Mouse (Mus musculus) CH12.LX (cell line): ENCODE results near the gene Lpar1. TPM values are rescaled to one million over a fixed set of nuclear protein-coding genes. Genes with fewer than 3 reads are reported as not detected.

Experiments used
- DNase-seq: peaks from one replicate; pipeline ENCODE4 v3.0.0-alpha.2; 2013; ENCODE audit errors: extremely low read depth
- H3K27ac ChIP-seq: 2 replicates; pipeline ENCODE4 v1.5.1; 2012; ENCODE audit warnings: low read depth, mild to moderate bottlenecking, control low read depth, moderate library complexity; ENCODE audit not compliant: insufficient read depth
- H3K27me3 ChIP-seq: replicated peaks from 2 replicates; pipeline ENCODE3; 2012; ENCODE audit warnings: inconsistent platforms
- H3K36me3 ChIP-seq, 2 experiments: replicated peaks in 1 of 2; 2 replicates each; pipeline versions ENCODE3 to v1.6.1; 2012; ENCODE audit warnings: inconsistent platforms in 1 of 2, low read length in 1 of 2, mild to moderate bottlenecking in 1 of 2, mixed read lengths in 1 of 2, moderate library complexity in 1 of 2; ENCODE audit not compliant: control insufficient read depth in 1 of 2, insufficient read depth in 1 of 2
- H3K4me1 ChIP-seq, 2 experiments: 2 replicates each; pipeline ENCODE4 v1.6.1; 2012; ENCODE audit warnings: inconsistent platforms in 1 of 2, moderate library complexity in 1 of 2; ENCODE audit not compliant: insufficient read depth in 2 of 2, control insufficient read depth in 1 of 2
- H3K4me2 ChIP-seq: 2 replicates; pipeline ENCODE4 v1.6.1; 2012; ENCODE audit warnings: low read depth, mild to moderate bottlenecking, control low read depth; ENCODE audit not compliant: poor library complexity, insufficient read depth, severe bottlenecking
- H3K4me3 ChIP-seq, 3 experiments: fragments of 150-350 bp in 1 of 3; sonication (generic) in 1 of 3; replicated peaks in 1 of 3; 2 replicates each; pipeline versions ENCODE3 to v1.5.1; 2011 to 2012; ENCODE audit warnings: low read depth in 2 of 3, low read length in 2 of 3, mild to moderate bottlenecking in 2 of 3, moderate library complexity in 2 of 3, control low read depth in 1 of 3, improper control_type of control experiment in 1 of 3, inconsistent platforms in 1 of 3, mixed read lengths in 1 of 3; ENCODE audit not compliant: poor library complexity in 1 of 3
- H3K79me2 ChIP-seq: replicated peaks from 2 replicates; pipeline ENCODE4 v1.6.1; 2012; ENCODE audit warnings: mild to moderate bottlenecking, moderate library complexity; ENCODE audit not compliant: control insufficient read depth, poor library complexity, insufficient read depth, severe bottlenecking; ENCODE audit errors: extremely low read depth
- H3K9ac ChIP-seq: 2 replicates; pipeline ENCODE4 v1.6.1; 2012; ENCODE audit warnings: low read depth, mild to moderate bottlenecking, control low read depth, moderate library complexity; ENCODE audit not compliant: insufficient read depth
- H3K9me3 ChIP-seq: replicated peaks from 2 replicates; pipeline ENCODE3; 2012; ENCODE audit warnings: low read length, inconsistent platforms, mixed read lengths
- BHLHE40 ChIP-seq: IDR thresholded peaks from 2 replicates; pipeline ENCODE4 v1.6.1; 2011; ENCODE audit warnings: mild to moderate bottlenecking, low read depth, low read length, improper control_type of control experiment
- CHD1 ChIP-seq: IDR thresholded peaks from 2 replicates; pipeline ENCODE4 v1.6.1; 2012; ENCODE audit warnings: low read depth, low read length, improper control_type of control experiment, inconsistent platforms
- ELF1 ChIP-seq: IDR thresholded peaks from 2 replicates; pipeline ENCODE4 v1.6.1; 2014; ENCODE audit warnings: low read depth, mild to moderate bottlenecking, inconsistent platforms, low read length, improper control_type of control experiment
- ETS1 ChIP-seq: conservative IDR thresholded peaks from 2 replicates; pipeline ENCODE4 v1.6.1; 2012; ENCODE audit warnings: low read depth, mild to moderate bottlenecking, inconsistent platforms, low read length, improper control_type of control experiment, moderate library complexity
- GABPA ChIP-seq: IDR thresholded peaks from 2 replicates; pipeline ENCODE4 v1.6.1; 2012; ENCODE audit warnings: low read depth, low read length, improper control_type of control experiment, inconsistent platforms; ENCODE audit not compliant: insufficient replicate concordance
- IRF4 ChIP-seq: IDR thresholded peaks from 2 replicates; pipeline ENCODE4 v1.6.1; 2014; ENCODE audit warnings: low read depth, mild to moderate bottlenecking, inconsistent platforms, low read length, improper control_type of control experiment
- JUND ChIP-seq: conservative IDR thresholded peaks from 2 replicates; pipeline ENCODE4 v1.6.1; 2011; ENCODE audit warnings: low read depth, low read length, improper control_type of control experiment
- MAZ ChIP-seq: IDR thresholded peaks from 2 replicates; pipeline ENCODE4 v1.6.1; 2012; ENCODE audit warnings: low read depth, mild to moderate bottlenecking, inconsistent platforms, low read length, improper control_type of control experiment, moderate library complexity
- MXI1 ChIP-seq: IDR thresholded peaks from 2 replicates; pipeline ENCODE4 v1.6.1; 2011; ENCODE audit warnings: mild to moderate bottlenecking, low read depth, low read length, improper control_type of control experiment
- NELFE ChIP-seq: IDR thresholded peaks from 2 replicates; pipeline ENCODE4 v1.6.1; 2011; ENCODE audit warnings: low read depth, low read length, improper control_type of control experiment
- PAX5 ChIP-seq: IDR thresholded peaks from 2 replicates; pipeline ENCODE4 v1.6.1; 2012; ENCODE audit warnings: low read length, inconsistent platforms, mixed read lengths
- POLR2A ChIP-seq: IDR thresholded peaks from 2 replicates; pipeline ENCODE4 v1.6.1; 2011; ENCODE audit warnings: low read depth, mild to moderate bottlenecking, improper control_type of control experiment, low read length
- RCOR1 ChIP-seq: conservative IDR thresholded peaks from 2 replicates; pipeline ENCODE4 v1.6.1; 2012; ENCODE audit warnings: low read depth, mild to moderate bottlenecking, inconsistent platforms, low read length, improper control_type of control experiment
- TCF12 ChIP-seq: IDR thresholded peaks from 2 replicates; pipeline ENCODE4 v1.6.1; 2014; ENCODE audit warnings: low read depth, mild to moderate bottlenecking, inconsistent platforms, low read length, improper control_type of control experiment
- ZNF384 ChIP-seq: IDR thresholded peaks from 2 replicates; pipeline ENCODE4 v1.6.1; 2012; ENCODE audit warnings: low read depth, low read length, improper control_type of control experiment, inconsistent platforms
- dilution Hi-C: fragments of 300-500 bp; cut with MboI; formaldehyde crosslinking; loops from 2 replicates; pipeline ENCODE4 v1.14.3; 2020; ENCODE audit warnings: low sequenced_read_pairs; ENCODE audit not compliant: extremely low pct_unique_long_range_greater_than_20kb, extremely low pct_ligation_motif_present
- in situ Hi-C: fragments of 300-500 bp; cut with MboI; formaldehyde crosslinking; loops from 3 replicates; pipeline ENCODE4 v1.14.3; 2019; ENCODE audit warnings: low sequenced_read_pairs, low pct_ligation_motif_present, low pct_unique_long_range_greater_than_20kb, mixed read lengths
- polyA plus RNA-seq: library from polyadenylated mRNA; unstranded; fragments of >175 nt; gene quantifications from 2 replicates; pipeline ENCODE4 v1.2.1, GENCODE M21; 2012; ENCODE audit warnings: low read depth; ENCODE audit not compliant: insufficient read length
- total RNA-seq, 2 experiments: library from RNA; depleted of rRNA; stranded (reverse); fragments of 300-350 nt in 1 of 2; fragments of >200 nt in 1 of 2; gene quantifications; 2 replicates each; pipeline ENCODE4 v1.2.3; 2012 to 2014

The Lpar1 gene
- total and polyA plus RNA-seq, 3 experiments = 0.04 TPM; not detected in 2

DNA sequence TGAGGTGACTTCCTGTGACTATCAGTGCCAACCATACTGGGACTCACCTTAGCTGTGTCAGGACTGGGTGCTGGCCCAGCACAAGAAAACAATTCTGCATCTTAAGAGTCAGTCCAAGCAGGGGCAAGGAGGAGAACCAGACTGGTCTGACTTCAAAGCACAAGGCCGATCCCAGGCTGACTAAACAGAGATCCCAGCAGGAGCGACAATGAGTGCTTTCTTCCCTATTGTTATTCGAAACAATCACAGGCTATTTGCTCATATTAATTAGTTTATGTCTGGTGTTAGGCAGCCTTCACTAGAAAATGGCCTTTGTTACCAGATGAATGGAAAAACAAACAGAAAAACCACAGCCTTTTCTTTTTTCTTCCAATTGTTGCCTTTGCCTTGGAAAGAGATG, 54.5 kb downstream of the Lpar1 start:
- Histone ChIP-seq H3K4me2 (no peak overlapping the region), H3K9ac (no peak overlapping the region), H3K4me1 (no peaks in the 10 kb centered on the region), H3K9me3 (no peaks in the 10 kb centered on the region), H3K4me3 (no peak overlapping the region), H3K27ac (no peak overlapping the region), H3K27me3 (no peaks in the 10 kb centered on the region), H3K79me2 (no peaks in the 10 kb centered on the region), H3K36me3 (no peaks in the 10 kb centered on the region)
- no peak for DNase-seq
- dilution Hi-C loops (no loop called here), in situ Hi-C loops (no loop called here)
- TF ChIP-seq POLR2A = no peak
- no peak for TF ChIP-seq MXI1
- no peak for TF ChIP-seq GABPA
- no peak for TF ChIP-seq MAZ
- TF ChIP-seq ZNF384 = no peak
- TF ChIP-seq ELF1 = no peak
- TF ChIP-seq PAX5 = no peak
- TF ChIP-seq ETS1 = no peak
- no peak for TF ChIP-seq TCF12
- TF ChIP-seq, all 38 proteins: peak for 0

DNA sequence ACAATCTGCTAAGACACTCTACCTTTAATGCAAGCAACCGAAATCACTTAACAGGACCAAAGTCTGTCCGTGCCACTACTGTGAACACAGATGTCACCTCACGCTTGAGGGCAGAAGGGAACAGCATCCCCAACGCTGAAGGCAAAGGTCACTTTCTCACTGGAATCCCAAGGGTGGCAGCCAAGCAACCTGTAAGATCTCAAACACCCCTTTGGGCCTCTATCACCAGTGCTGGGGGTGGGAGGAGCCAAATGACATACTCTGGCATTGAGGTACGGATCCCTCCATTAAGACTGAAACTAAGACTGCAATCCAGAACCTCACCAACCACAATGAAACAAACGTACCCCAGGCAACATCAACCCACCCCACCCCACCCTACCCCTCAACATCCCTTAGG, 55.0 kb downstream of the Lpar1 start:
- dilution Hi-C loops (no loop called here), in situ Hi-C loops (no loop called here)
- Histone ChIP-seq H3K36me3 (no peaks in the 10 kb centered on the region), H3K4me3 (no peak overlapping the region), H3K27ac (no peak overlapping the region), H3K27me3 (no peaks in the 10 kb centered on the region), H3K4me2 (no peak overlapping the region), H3K9me3 (no peaks in the 10 kb centered on the region), H3K9ac (no peak overlapping the region), H3K79me2 (no peaks in the 10 kb centered on the region), H3K4me1 (no peaks in the 10 kb centered on the region)
- DNase-seq = no peak
- TF ChIP-seq BHLHE40 (no peak), RCOR1 (no peak), CHD1 (no peak), IRF4 (no peak), GABPA (no peak), JUND (no peak), POLR2A (no peak), NELFE (no peak)

DNA sequence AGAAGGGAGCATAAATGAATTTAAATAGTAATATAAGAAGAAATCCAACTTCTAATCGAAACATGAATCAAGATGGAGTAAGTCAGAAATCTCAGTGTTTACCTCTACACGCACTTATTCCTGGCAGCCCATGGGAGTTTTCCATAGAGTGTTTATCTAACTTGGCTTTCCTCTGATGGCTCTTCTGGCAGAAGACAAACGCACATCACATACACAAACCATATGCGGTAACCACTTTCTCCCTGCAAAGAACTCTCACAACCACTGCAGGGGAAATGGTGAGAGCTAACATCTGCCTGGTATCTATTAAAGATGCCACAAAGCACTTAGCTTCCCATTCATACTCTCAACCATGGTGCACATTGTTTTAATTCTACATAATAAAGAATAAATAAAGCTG, 56.4 kb downstream of the Lpar1 start:
- no peak overlapping the region for H3K4me3 ChIP-seq
- TF ChIP-seq ETS1 (no peak), NELFE (no peak)
- TF ChIP-seq, all 38 proteins: peak for 0
- in situ Hi-C loops (no loop called here), dilution Hi-C loops (no loop called here)
- Histone ChIP-seq H3K79me2 (no peaks in the 10 kb centered on the region), H3K4me2 (no peak overlapping the region), H3K9me3 (no peaks in the 10 kb centered on the region), H3K4me1 (no peaks in the 10 kb centered on the region), H3K27me3 (no peaks in the 10 kb centered on the region), H3K9ac (no peak overlapping the region), H3K27ac (no peak overlapping the region), H3K36me3 (no peaks in the 10 kb centered on the region)
- DNase-seq = no peak
